Mouse (Mus musculus): ENCODE measurements at regions not wholly inside any gene's neighbourhood (a gene's known extent, or its start where the extent isn't known, plus 50 kb on each side); places are given as distances from the start of the nearest gene placed in this dataset.
"Not testable (repeated sequence)": the region's sequence is repeated elsewhere in the genome, so short reads cannot be mapped to it uniquely, and the experiment has no call there.

- Histone ChIP-seq H3K27me3 (ENCODE audit: control insufficient read depth, insufficient read depth, low read length) (no peaks in the 10 kb centered on the region), H3K27ac (ENCODE audit: low read depth) (no peak overlapping the region), H3K4me2 (ENCODE audit: low read depth, low read length) (no peak overlapping the region), H3K4me3 (ENCODE audit: low read depth, low read length) (no peak overlapping the region), H3K9me3 (replicated peaks; ENCODE audit: control insufficient read depth, low read length) (no peaks in the 10 kb centered on the region), H3K4me1 (ENCODE audit: control insufficient read depth, insufficient read depth) (no peaks in the 10 kb centered on the region), H3K9ac (replicated peaks; ENCODE audit: low read depth, low read length) (no peak overlapping the region), H3K36me3 (replicated peaks; ENCODE audit: control insufficient read depth, insufficient read depth, low read length) (no peaks in the 10 kb centered on the region)
- DNase-seq (ENCODE audit: low spot score) (no peak), ATAC-seq (ENCODE audit: insufficient read depth, low read depth) (no peak)
- 83% methylated on average over 7 of the region's 7 CpGs for WGBS
- TF ChIP-seq EP300 (IDR thresholded peaks at IDR 0.05; ENCODE audit: low read depth) (no peak), CTCF (IDR thresholded peaks at IDR 0.05; ENCODE audit: low read depth) (no peak)
These were observed 147.3 kb upstream of the Zfp648 start for GRCm38 (mm10) chr1:154053641-154054040.

DNA sequence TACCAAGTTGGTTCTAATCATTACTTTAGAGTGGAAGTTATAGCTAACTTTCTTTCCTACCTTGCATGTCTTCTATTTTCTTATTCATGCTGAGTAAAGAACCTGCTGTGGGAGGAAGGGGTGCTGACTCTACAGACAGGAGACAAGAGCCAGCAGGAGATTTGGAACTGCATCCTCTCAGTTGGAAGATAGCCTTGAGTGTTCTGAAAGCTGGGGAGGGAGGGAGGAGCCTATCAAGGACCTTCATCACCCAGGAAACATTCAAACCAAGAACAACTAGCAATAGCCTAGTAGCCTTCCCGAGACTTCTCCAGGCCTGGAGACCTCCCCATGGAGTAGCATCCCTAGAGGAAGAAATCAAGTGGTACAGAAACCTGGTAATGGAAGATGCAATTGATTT lies 146.1 kb upstream of the Zfp648 start:
- Histone ChIP-seq H3K4me3 (ENCODE audit: low read depth, low read length) (no peak overlapping the region), H3K27me3 (ENCODE audit: control insufficient read depth, insufficient read depth, low read length) (no peaks in the 10 kb centered on the region), H3K36me3 (replicated peaks; ENCODE audit: control insufficient read depth, insufficient read depth, low read length) (no peaks in the 10 kb centered on the region), H3K9me3 (replicated peaks; ENCODE audit: control insufficient read depth, low read length) (no peaks in the 10 kb centered on the region), H3K4me1 (ENCODE audit: control insufficient read depth, insufficient read depth) (no peaks in the 10 kb centered on the region), H3K27ac (ENCODE audit: low read depth) (no peak overlapping the region), H3K4me2 (ENCODE audit: low read depth, low read length) (no peak overlapping the region), H3K9ac (replicated peaks; ENCODE audit: low read depth, low read length) (no peak overlapping the region)
- DNase-seq (ENCODE audit: low spot score) (no peak), ATAC-seq (ENCODE audit: insufficient read depth, low read depth) (no peak)
- 54% methylated on average over 1 of the region's 1 CpGs for WGBS
- TF ChIP-seq CTCF (IDR thresholded peaks at IDR 0.05; ENCODE audit: low read depth), result no peak
- TF ChIP-seq EP300 (IDR thresholded peaks at IDR 0.05; ENCODE audit: low read depth), result no peak

- not testable (repeated sequence) for H3K27me3 ChIP-seq (ENCODE audit: control insufficient read depth, insufficient read depth, low read length); DNase-seq (ENCODE audit: low spot score); H3K27ac ChIP-seq (ENCODE audit: low read depth); H3K9me3 ChIP-seq (replicated peaks; ENCODE audit: control insufficient read depth, low read length); H3K36me3 ChIP-seq (replicated peaks; ENCODE audit: control insufficient read depth, insufficient read depth, low read length); H3K9ac ChIP-seq (replicated peaks; ENCODE audit: low read depth, low read length); H3K4me2 ChIP-seq (ENCODE audit: low read depth, low read length); H3K4me3 ChIP-seq (ENCODE audit: low read depth, low read length); H3K4me1 ChIP-seq (ENCODE audit: control insufficient read depth, insufficient read depth); ATAC-seq (ENCODE audit: insufficient read depth, low read depth)
- 57% methylated on average over 2 of the region's 2 CpGs for WGBS
These were observed 139.6 kb upstream of the Zfp648 start for GRCm38 (mm10) chr1:154061397-154061796.

DNA sequence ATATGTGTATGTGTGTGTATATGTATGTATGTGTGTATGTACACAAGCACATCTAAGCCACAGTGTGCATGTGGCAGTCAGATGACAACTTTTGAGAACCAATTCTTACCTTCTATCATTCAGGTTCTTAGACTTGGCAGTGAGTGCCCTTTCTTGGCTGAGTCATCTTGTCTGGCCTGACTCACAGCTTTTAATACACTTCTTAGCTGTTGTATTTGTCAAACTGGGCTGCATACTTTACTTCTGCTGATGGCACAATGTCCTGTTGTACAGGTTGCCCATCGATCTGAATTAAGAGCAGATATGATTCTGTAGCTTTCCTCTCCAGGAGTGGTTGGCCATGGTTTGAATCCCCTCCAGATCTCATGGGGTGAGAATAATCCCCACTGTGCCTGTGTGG lies 139.1 kb upstream of the Zfp648 start:
- no peaks in the 10 kb centered on the region for H3K9me3 ChIP-seq (replicated peaks; ENCODE audit: control insufficient read depth, low read length)
- no peak overlapping the region for H3K27ac ChIP-seq (ENCODE audit: low read depth)
- H3K4me3 ChIP-seq (ENCODE audit: low read depth, low read length), result no peak overlapping the region
- 68% methylated on average over 1 of the region's 1 CpGs for WGBS
- no peaks in the 10 kb centered on the region for H3K27me3 ChIP-seq (ENCODE audit: control insufficient read depth, insufficient read depth, low read length)
- H3K4me2 ChIP-seq (ENCODE audit: low read depth, low read length), result no peak overlapping the region
- no peaks in the 10 kb centered on the region for H3K4me1 ChIP-seq (ENCODE audit: control insufficient read depth, insufficient read depth)
- TF ChIP-seq EP300 (IDR thresholded peaks at IDR 0.05; ENCODE audit: low read depth) (no peak), CTCF (IDR thresholded peaks at IDR 0.05; ENCODE audit: low read depth) (no peak)
- H3K9ac ChIP-seq (replicated peaks; ENCODE audit: low read depth, low read length), result no peak overlapping the region
- DNase-seq (ENCODE audit: low spot score), result no peak
- H3K36me3 ChIP-seq (replicated peaks; ENCODE audit: control insufficient read depth, insufficient read depth, low read length), result no peaks in the 10 kb centered on the region
- no peak for ATAC-seq (ENCODE audit: insufficient read depth, low read depth)

GRCm38 (mm10) chr1:154062666-154063065 lies 138.3 kb upstream of the Zfp648 start:
- no peak overlapping the region for H3K27ac ChIP-seq (ENCODE audit: low read depth)
- H3K9me3 ChIP-seq (replicated peaks; ENCODE audit: control insufficient read depth, low read length), result no peaks in the 10 kb centered on the region
- ATAC-seq (ENCODE audit: insufficient read depth, low read depth) (no peak), DNase-seq (ENCODE audit: low spot score) (no peak)
- H3K27me3 ChIP-seq (ENCODE audit: control insufficient read depth, insufficient read depth, low read length), result no peaks in the 10 kb centered on the region
- H3K36me3 ChIP-seq (replicated peaks; ENCODE audit: control insufficient read depth, insufficient read depth, low read length), result no peaks in the 10 kb centered on the region
- no peak for TF ChIP-seq EP300 (IDR thresholded peaks at IDR 0.05; ENCODE audit: low read depth)
- TF ChIP-seq CTCF (IDR thresholded peaks at IDR 0.05; ENCODE audit: low read depth), result no peak
- no peaks in the 10 kb centered on the region for H3K4me1 ChIP-seq (ENCODE audit: control insufficient read depth, insufficient read depth)
- no peak overlapping the region for H3K9ac ChIP-seq (replicated peaks; ENCODE audit: low read depth, low read length)
- H3K4me3 ChIP-seq (ENCODE audit: low read depth, low read length), result no peak overlapping the region
- H3K4me2 ChIP-seq (ENCODE audit: low read depth, low read length), result no peak overlapping the region
- 76% methylated on average over 7 of the region's 7 CpGs for WGBS

GRCm38 (mm10) chr1:154064633-154065032 lies 136.4 kb upstream of the Zfp648 start:
- Histone ChIP-seq H3K27me3 (ENCODE audit: control insufficient read depth, insufficient read depth, low read length) (no peaks in the 10 kb centered on the region), H3K9me3 (replicated peaks; ENCODE audit: control insufficient read depth, low read length) (no peaks in the 10 kb centered on the region), H3K27ac (ENCODE audit: low read depth) (no peak overlapping the region), H3K4me3 (ENCODE audit: low read depth, low read length) (no peak overlapping the region), H3K36me3 (replicated peaks; ENCODE audit: control insufficient read depth, insufficient read depth, low read length) (no peaks in the 10 kb centered on the region), H3K4me1 (ENCODE audit: control insufficient read depth, insufficient read depth) (no peaks in the 10 kb centered on the region), H3K9ac (replicated peaks; ENCODE audit: low read depth, low read length) (no peak overlapping the region), H3K4me2 (ENCODE audit: low read depth, low read length) (no peak overlapping the region)
- ATAC-seq (ENCODE audit: insufficient read depth, low read depth) (no peak), DNase-seq (ENCODE audit: low spot score) (no peak)
- TF ChIP-seq EP300 (IDR thresholded peaks at IDR 0.05; ENCODE audit: low read depth) (no peak), CTCF (IDR thresholded peaks at IDR 0.05; ENCODE audit: low read depth) (no peak)
- 79% methylated on average over 5 of the region's 5 CpGs for WGBS

Measured in heart, postnatal 0 days (tissue).